Mouse (Mus musculus) left cerebral cortex, adult 11 months (tissue): Measurements from ENCODE around the gene Ms4a10.

Experiments
- DNase-seq: peaks from one replicate; pipeline ENCODE4 v3.0.0; 2022; ENCODE audit warnings: low spot score

Gene Ms4a10

GRCm38 (mm10) chr19:10974238-10974865 lies at the start of gene Ms4a10:
Ms4a10 (minus strand) TSS chr19:10974670.
- DNase-seq, result no peak

DNA sequence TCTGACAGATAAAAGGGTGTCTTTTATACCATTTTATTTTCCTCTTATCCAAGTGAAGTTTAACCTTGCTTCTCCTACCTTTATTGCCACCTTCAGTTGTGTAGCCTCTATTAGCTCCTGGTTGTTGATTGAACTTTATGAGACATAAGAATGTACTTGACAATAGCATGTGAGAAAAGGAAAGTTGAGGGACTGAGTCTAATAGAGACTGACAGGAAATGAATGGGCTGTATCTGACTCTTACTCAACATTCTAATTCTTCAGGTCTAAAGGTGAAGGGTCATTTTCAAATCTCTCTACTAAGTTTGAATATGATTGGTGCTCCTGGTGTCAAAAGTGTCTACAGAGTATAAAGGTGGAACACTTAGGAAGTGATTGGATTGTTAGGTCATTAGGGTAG lies 47.9 kb upstream of the Ms4a10 start:
- no peak for DNase-seq

DNA sequence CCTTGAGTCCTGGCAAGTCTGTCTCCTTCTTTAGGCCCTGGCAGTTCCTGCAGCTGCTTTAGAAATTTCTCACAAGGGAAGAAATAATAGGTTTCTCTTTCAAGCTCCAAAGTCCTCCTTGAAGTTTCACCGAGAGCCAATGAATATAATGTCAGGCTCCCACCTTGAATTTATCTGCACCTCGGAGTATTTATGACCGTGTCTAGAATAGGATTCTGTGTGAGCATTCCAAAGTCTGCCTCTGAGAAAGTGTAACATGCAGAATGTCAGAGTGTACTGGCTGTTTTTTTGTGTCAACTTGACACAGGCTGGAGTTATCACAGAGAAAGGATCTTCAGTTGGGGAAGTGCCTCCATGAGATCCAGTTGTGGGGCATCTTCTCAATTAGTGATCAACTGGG lies 43.4 kb upstream of the Ms4a10 start, which contains the start of gene Ms4a18:
Gene Ms4a18, minus strand, starts transcription at position 141 of the 400 bp plus-strand sequence.
- no peak for DNase-seq

- DNase-seq, result no peak
Observed at GRCm38 (mm10) chr19:11017251-11017650, 42.8 kb upstream of the Ms4a10 start.

DNA sequence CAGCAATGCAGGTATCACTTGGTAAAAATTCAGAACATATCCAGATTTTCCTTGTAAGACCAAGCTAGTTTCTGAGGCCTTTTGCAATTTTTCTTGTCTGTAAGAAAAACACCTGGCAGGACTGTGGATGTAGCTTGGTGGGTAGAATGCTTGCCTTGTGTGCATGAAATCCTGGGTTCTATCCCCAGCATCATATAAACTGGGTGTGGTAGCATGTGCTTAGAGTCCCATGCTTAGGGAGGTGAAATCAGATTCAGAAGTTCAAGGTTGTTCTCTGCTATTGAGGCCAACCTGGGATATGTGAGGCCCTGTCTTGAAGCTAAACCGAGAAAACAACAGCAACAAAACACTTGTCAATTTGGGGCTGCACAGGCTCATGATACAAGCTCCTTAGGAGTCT lies 41.5 kb upstream of the Ms4a10 start:
- no peak for DNase-seq

- no peak for DNase-seq
Observed at GRCm38 (mm10) chr19:11015468-11015867, 41.0 kb upstream of the Ms4a10 start.

DNA sequence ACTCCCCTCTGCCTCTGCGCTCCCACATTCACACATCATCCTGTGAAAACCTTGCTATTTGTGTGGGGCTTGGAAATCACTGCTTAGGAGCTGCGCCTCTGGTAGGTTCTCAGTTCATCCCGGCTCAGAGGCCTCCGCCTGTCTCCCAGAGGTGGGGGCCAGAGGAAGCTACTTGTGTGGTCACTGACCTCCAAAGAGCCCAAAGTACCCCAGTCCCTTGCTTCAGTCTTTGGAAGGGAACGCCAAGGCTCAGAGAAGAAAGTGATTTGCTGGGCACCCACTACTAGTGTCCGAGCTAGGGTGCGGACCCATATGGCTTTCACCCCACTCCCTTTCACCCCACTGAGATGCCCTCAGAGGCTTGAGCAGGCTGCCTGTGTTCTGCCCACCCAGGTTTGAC lies 18.7 kb upstream of the Ms4a10 start, which contains the start of gene Ms4a15:
Gene Ms4a15, minus strand, starts transcription at position 101 of the 400 bp plus-strand sequence.
- no peak for DNase-seq

DNA sequence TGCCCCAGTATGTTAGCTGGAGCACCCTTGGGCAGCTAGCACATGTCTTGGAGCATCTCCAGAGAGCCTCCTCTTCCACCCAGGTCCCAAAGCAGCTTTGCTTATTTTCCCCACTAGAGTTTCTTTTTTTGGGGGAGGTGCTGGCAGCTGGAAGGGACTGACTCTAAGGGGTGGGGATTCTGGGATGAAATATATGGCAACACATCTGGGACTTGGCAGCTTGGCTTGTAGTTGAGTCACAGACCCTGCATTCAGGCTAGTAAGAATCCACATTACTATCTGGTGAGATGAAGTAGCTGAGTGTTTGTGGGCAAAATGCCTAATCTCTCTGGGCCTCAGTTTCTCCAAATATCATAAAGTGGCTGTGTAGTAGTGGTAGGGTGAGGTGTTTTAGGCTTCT lies 17.4 kb upstream of the Ms4a10 start:
- DNase-seq, result no peak

DNA sequence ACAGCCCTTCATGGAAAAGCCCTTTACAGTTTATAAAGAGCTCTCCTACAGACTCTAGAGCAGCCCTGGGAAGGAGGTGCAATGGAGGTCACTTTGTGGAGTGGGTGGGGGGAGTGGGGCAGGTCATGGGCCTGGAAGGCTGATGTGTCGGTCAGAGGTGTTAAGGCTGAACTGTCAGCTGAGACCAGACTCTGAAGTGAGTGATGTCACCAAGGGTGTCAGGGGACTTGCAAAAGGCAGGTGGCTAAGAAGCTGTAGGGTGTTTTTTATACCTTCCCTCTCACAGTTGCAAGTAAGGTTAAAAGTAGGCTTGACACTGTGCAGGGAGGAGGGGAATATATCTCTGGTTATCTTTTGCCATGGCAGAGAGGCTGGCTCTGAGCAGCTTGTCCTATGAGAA lies 16.3 kb upstream of the Ms4a10 start:
- no peak for DNase-seq

GRCm38 (mm10) chr19:10988563-10988962 lies 14.1 kb upstream of the Ms4a10 start:
- DNase-seq, result no peak

- no peak for DNase-seq
Observed at GRCm38 (mm10) chr19:10985889-10986288, 11.4 kb upstream of the Ms4a10 start.

DNA sequence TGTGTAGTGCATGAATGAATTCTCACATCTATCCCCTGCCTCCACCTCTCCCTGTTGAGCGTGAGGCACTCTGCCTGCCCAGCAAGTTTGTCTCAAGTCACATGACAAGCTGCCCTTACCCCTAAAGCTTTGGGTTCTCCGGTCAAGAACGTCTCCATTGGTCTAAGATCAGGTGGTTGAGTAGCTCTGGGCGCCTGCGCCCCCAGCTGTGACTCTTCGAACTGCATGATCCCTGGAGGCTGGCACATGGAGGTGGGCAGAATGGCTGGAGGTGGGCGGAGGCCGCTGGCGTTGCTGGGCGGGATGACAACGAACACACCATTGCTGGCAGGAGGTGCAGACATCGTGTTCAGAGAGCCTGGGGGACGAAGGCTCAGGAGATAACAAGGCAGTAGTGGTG lies 10.1 kb upstream of the Ms4a10 start:
- no peak for DNase-seq

GRCm38 (mm10) chr19:10983146-10983545 lies 8.7 kb upstream of the Ms4a10 start:
- DNase-seq, result no peak

DNA sequence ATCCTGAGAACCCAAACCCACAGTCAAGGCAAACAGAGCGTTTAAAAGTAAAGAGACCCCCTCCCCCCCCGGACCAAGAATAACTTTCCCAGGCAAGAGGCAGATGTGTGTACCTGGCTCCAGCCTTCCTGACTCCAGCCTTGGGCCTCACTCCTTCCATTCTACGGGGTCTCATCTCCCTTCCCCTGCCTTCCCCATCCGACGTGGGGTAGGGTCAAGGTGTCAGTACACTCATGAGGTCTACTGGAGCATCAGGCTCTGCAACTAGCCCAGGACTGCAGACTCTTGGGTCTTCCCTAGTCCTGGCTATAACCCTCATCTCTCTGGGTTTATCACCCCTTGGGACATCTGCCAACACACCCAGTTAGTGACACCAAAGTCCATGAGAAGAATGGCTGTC lies 5.7 kb upstream of the Ms4a10 start:
- no peak for DNase-seq

- peak; percentile 58 for DNase-seq
Observed at GRCm38 (mm10) chr19:10979184-10980168, 5.0 kb upstream of the Ms4a10 start.

- no peak for DNase-seq
Observed at GRCm38 (mm10) chr19:10976318-10976717, 1.8 kb upstream of the Ms4a10 start.

DNA sequence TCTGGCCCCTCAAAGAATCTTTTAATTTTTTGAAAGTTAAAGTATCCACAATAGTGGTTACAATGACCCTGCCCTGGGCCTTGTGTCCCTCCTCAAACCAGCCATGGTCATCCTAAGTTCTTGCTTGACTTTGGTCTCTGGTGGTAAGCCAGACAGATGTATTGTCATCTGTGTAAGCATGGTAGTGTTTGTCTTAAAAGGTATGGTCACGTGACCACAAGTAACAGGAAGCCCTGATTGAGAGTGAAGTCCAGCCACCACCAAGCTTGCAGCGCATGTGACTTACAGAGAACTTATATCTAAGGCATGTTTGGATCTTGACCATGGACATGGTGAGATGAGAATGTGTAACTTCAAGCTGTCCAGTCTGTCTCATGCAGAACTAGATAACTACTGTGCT lies 717 bp upstream of the Ms4a10 start:
- no peak for DNase-seq

DNA sequence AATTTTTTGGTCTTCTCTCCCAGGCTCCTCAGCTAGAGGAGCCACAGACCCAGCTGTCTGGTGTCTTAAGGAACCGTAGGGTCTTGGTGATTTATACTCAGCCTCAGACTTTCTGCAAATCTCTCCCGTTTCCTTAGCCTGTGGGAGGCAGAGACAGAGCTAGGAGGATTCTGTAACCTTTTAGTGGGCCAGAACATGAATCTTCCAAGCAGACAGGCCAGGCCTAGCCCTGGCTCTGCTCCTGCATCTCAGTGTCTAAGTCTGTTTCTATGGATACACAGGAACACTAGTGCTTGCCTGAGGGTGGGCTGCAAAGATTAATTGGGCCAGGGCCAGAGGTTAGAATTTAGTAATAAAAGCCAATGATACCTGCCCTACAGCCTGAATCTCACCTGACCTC lies 1.3 kb downstream of the Ms4a10 start:
- DNase-seq, result no peak

DNA sequence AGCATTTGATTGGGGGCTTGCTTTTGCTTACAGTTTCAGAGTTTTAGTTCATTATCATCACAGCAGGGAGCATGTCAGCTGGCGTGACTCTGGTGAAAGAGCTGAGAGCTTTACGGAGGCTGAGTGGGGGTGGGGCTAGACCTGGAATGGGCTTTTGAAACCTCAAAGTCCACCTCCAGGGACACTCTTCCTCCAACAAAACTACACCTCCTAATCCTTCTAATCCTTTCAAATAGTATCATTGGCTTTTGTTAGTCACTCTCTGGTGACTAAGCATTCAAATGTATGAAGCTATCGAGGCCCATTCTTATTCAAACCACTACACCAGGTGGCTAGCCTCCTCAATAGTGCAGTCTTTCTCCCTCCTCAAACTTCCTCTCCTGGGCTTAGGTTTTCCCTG lies 1.8 kb downstream of the Ms4a10 start:
- DNase-seq, result no peak

GRCm38 (mm10) chr19:10970457-10970856 lies 4.0 kb downstream of the Ms4a10 start:
- no peak for DNase-seq

DNA sequence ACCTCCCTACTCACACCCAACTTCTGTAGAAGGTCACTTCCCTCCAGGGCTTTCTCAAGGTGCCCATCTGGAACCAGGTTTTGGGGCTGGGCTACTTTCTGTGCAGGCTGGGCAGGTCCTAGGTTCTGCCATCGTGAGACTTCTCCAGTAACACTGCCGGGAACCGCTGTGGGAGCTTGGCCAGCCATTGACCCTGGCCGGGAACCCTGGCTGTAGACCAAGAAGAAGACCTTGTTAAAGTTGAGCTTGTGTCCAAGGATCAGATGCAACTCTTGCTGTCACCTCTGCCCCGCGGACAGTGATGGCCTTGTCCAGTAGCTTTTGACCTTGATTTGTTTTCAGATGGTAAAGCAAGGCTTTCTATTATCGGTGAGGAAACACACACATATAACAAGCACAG lies 5.9 kb downstream of the Ms4a10 start:
- DNase-seq, result no peak

DNA sequence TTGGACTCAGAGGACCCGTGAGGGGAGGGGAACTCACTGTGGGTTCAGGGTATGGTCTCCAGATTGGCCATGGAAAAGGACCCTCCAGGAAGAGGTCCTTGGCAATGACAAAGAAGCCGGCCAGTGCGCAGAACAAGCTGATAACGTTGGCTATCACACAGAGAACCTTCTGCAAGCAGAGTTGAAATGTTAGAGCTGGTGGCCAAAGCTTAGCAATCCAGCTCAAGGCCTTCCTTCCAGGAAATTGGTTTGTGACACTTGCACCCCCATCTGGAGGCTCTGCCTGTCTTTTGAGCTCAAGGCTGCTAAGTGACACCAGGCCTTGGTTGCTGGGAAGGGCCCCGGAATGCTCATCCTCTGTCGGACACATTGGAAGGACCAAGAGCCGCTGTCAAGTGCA lies 8.7 kb downstream of the Ms4a10 start:
- DNase-seq, result no peak

- DNase-seq, result no peak
Observed at GRCm38 (mm10) chr19:10959978-10960346, 14.5 kb downstream of the Ms4a10 start.
